Mouse (Mus musculus) c-Kit-positive CD71-positive TER-119-negative erythroid progenitor cells, embryonic 14.5 days (primary cell): ENCODE measurements around the gene Prpf6.
A peak's percentile ranks its signal among the peaks of the same experiment; 100 is the strongest.

ENCODE experiments used
- DNase-seq: peaks from one replicate; pipeline ENCODE4 v3.0.0-alpha.2; 2013; ENCODE audit warnings: low read depth

The Prpf6 gene

DNA sequence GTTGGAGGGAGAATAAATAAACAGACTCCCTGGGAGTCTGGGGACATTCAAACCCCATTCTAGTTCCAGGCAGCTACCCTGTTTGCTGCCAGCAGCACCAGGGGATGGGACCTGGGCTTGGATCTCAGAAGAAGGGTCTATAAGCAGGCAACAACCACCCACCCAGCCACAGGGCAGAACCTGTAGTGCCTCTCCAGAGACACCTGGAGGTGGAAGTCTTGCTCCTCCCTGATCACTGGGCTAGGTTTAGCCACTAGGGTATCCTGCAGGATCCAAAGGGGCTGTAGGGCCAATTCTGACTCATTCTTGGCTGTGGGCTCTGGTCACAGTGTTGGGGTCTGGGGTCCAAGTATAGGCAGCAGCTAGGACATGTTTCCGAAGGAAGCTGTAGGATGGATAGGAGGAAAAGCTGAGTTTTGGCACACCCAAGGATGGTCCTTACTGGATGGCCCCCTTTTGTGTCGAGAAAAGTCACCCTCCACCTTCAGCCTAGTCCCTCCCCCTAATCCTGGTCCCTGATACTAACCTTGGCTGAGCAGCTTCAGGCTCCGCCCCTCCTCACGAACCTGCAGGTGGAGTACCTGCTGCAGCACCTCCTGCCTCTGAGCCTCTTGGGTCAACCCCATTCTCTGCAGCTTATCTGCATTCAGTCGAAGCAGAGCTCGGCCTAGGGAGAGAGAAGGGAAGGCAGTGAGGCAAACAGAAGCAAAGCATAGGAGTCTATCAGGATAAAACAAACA lies 4.7 kb downstream of the Prpf6 start:
- DNase-seq: no peak

DNA sequence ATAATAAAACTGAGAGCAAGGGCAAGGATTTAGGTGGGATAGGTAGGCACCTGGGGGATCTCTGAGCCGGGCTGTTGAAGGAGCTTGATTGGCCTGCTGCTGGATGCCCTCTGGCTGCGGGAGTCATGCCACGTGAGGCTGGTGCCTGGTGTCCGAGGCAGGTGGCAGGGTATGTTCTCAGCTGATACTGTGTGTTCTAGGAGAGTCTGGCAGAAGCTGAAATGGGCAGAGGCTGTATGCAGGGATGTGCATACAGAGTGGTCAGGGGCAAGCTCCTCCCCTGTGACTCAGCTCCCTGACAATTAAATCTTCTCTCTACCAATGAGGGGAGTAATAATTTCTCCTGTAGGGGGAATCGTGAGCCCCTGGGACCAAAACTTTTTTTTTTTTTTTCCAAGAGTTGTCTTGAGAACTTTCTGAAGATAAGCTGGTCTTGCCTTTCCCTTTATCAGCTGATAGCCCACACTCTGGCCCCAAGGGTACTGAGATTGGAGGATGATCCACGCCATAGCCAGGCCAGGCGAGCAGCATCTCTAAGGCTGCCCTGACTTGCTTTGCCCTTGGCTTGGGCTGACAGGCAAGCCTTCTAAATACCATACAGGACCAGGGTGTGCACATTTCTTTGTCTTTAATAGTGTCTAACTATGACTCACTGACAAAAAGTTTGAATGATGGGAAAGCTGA lies 5.9 kb downstream of the Prpf6 start:
- DNase-seq: no peak

DNA sequence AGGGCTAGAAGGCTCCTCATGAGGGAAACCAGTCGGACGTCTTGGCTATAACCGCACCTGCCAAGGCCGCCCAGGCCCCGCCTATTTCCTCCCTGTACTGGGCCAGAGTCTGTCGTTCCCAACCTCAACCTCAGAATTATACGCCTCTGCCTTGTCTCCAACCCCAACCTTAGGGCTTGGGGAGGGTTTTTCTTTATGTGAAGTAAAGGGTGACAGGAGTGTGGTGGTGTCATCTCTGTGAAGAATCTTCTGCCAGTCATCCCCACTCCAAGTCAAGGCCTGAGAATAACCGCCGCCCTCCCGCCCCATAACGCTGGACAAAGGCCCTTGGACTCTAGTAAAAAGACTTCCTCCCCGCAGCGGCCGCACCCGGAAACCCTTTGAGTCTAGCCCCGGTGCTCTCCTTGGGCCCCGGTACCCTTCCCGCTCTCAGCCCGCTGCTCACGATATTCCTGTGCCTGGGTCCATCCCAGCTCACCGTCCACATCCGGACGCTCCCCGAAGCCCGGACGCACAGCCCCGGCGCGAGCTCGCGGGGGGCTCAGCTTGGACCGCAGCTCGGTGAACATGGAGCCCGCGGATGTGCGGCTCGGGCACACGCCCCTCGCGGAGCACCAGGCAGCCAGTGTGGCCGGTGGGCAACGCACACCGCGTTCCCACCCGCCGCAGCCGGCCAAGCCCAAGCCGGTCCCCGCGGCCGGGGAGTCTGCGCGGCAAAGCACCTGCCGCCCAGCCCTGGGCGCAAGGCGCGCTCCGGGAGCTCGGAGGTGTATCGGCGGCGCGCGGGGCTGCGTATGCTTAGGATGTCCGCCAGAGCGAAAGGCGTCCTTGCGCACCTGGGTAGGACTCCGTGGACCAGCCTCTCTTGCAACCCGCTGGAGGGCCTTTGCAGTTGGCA lies 7.0 kb downstream of the Prpf6 start, which contains the start of gene Samd10:
TSS of gene Samd10 (minus strand) at position 759 of the 898 bp plus-strand sequence.
- no peak for DNase-seq

DNA sequence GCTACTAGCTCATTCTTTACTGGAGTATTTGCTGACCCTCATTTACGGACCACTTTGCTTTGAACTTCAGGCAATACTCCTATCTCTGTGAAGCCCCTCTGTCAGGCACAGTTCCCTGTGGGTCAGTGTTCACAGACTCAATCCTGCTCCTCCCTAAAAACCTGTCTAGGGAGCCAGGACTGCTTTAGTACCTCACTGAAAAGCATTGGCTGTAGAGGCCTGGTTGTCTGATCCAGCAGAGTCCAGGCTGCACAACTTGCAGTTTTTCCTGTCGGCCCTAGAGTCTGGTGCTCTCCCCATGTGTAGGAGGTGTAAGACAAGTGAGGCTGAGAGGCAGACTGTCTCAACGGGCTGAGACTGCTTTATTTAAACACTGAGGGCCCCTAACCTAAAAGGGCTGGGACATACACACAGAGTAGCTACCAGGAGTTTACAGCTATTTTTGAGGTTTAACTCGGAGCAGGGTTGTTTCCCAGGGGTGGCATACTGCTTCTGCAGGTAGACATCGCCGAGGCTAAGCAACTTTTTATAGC lies 8.6 kb downstream of the Prpf6 start:
- no peak for DNase-seq

DNA sequence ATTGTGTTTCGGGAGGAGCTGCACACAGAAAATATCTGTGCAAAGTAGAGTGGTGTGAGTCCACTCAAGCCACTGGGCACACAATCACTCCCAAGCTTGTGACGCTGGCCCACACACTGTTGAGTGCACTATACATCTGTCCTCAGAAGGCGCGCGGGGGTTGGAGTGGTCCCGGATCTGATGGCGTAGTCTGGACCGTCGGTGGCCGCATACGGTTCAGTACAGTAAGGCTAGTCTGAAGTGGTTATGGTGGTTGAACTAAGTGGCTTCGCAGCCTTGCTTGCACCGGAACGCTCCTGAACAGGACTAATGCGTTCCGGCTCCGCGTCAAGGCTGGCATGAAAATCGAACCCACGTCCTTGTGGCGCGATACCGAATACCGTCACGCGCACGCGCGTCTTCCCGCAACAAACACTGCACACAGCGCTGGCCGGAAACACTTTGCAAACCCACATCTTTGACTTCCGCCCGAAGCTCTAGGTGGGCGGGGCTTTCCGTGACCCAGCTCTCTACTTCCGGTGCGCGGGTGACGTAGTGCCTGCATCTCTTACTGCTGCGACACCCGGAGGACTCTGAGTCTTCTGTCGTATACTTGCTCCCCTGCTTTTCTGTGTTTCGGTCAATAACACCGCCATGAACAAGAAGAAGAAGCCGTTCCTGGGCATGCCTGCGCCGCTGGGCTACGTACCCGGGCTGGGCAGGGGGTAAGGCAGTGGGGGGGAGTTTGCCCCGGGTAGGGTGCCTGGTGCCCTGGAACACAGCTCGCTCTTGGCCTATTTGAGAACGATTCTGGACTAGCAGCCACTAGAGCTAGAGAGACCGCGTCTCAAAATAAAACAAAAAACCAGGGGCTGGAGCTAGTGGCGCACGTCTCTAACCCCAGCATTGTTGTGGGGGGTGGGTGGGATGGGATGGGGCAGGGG lies 9.4 kb downstream of the Prpf6 start:
- peak; percentile 96 for DNase-seq

DNA sequence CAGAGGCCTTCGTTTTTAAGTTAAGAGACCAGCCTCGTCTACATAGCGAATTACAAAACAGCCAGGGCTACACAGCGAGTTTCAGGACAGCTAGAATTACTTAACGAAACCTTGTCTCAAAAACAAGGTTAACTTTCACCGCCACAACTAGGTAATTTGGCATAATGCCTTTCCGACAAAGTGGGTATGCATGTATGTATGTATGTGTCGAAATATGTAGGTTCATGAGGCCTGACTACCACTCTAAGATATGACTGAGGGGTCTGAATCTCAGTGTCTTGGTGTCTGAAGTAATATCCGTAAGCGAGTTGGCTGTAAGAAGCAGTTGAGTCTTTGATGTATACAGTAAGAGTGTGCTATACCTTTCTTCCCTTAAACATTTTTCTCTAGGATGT lies 10.1 kb downstream of the Prpf6 start:
- no peak for DNase-seq

DNA sequence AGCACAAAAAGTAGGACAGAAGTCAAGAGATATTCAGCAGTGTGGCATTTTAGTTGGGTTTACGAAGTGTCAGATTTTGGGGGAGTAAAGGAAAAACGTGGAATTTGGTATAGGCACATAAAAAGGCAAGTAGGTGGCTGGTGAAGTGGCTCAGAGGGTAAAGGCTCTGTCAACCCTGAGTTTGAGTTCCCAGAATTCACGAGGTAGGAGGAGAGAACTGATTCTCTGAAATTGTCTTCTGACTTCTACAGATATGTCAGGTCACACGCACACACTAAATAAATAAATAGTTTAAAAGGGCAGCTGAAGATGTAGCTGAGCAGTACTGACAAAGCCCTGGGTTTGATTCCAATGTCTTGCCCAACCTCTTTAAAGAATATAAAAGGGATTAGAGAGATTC lies 10.7 kb downstream of the Prpf6 start:
- DNase-seq: peak; percentile 66

DNA sequence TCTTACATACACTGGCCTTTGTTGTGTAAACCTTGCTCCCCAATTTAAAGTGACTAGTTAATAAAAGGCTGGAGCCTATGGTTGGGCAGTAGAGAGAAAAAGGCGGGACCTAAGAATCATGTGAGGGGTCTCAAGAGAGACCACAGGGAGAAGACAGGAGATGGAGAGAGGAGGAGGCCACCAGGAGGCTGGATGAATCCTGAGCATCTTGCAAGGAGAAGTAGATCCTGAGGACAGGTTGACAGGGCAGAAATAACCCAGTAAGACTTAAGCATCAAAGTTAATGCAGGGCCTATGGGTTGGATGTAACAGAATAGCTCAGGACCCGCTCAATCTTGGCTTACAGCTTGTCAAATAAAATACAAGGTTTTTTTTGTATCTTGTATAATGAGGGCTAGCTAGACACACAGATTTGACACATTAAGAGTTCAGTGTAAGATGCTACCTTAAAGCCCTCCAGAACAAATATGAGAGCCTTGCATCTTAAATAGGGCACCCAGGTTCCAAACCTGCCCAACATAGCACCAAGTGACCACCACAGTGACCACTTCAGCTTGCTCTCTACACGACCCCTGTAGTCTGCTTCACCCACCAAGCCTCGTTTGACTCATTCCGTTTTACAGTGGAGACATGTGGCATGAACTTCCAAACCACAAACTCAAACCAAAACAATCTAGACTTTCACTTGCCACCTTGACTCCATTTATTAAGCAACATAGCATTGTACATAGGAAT lies 27.3 kb downstream of the Prpf6 start:
- DNase-seq: no peak

DNA sequence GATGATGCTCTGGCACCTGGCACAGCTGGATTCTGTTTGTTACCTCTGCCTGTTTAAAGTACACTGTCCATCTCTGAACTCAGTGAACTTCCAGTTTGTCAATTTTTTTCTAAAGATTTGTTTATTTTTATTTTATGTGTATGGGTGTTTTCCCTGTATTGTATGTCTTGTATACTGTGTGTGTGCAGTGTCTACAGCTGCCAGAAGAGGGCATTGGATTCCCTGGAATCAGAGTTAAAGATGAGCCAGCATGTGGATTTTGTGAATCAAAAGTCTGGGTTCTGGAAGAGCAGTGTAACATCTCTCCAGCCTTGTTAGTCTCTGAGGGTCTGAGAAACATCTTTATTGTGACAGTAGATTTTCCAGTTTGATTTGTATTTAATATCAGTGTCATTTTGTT lies 31.7 kb downstream of the Prpf6 start:
- DNase-seq: no peak

DNA sequence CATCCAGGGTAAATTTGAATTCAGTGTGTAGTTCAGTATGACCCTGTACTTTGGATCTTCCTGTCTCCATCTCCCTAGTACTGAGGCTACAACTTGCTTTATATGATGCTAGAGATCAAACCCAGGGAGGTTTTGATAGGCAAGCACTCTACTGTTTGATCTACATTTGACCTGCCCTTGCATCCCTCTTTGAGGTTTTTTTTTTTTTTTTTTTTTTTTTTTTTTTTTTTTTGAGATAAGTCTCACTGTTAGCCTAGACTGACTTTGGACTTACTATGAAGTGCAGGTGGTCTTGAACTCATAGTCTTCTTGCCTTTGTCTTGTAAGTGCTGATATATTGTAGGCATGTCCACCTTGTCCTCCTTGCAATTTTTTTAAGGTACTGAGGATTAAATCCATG lies 36.8 kb downstream of the Prpf6 start:
- DNase-seq: no peak

DNA sequence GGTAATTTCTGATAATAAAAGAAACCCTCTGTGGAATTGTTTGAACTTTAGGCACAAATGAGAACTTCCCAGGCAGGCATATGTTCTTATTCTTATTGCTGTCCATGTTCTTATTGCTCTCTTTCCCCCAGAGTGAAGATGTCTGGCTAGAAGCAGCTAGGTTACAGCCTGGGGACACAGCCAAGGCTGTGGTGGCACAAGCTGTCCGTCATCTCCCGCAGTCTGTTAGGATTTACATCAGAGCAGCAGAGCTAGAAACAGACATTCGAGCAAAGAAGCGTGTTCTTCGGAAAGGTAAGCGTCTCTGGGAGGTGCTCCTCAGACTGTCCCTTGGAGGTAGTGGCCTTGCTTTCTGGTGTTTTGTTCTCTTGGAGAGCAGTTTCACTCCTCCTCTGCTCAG lies 41.0 kb downstream of the Prpf6 start:
- DNase-seq: no peak

DNA sequence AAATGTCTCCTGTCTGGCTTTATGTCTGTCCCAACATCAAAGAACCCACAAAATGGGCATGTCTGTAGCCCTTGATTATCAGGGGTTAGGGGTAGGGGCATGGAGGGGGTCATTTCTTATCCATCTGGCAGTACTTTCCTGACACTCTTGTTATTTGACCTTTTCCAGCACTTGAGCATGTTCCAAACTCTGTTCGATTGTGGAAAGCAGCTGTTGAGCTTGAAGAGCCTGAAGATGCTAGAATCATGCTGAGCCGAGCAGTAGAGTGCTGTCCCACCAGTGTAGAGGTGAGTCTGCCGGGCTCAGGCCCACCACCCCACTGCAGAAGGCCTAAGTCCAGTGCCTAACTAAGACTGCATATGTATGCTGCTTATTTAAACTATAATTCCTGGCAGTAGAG lies 44.2 kb downstream of the Prpf6 start:
- no peak for DNase-seq

DNA sequence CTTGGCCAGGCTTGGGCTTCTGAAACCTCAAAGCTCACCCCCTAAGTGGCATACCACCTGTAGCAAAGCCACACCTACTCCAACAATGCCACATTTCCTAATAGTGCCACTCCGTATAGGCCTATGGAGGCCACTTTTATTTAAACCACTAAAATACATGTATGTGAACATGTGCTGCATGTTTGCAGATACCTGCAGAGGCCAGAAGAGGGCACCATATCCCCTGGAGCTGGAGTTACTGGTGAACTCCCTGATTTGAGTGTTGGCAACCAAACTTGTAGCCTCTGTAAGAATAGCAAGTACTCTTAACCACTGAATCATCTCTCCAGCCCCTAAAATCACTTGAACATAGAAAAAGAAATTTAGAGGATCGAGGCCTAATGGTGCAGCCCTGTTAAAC lies 52.7 kb downstream of the Prpf6 start:
- peak; percentile 33 for DNase-seq

DNA sequence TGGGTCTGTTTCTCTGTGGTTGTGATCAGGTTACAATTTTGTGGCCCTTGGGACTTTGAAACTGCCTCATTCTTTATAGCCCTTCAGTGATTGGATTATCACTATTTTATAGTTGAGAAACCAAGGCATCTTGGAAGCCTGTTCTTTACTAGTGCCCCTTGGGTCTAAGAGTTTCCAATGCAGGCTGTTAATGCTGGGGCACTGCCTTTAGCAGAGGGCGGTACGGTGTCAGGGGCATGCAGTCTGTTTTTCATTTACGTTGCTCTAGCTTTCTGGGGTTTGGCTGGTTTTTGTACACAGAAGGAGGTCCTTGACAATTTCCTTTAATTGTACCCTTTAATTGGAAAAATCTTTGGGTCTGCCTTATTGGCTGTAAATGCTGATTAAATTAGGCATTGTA lies 54.0 kb downstream of the Prpf6 start:
- DNase-seq: no peak

DNA sequence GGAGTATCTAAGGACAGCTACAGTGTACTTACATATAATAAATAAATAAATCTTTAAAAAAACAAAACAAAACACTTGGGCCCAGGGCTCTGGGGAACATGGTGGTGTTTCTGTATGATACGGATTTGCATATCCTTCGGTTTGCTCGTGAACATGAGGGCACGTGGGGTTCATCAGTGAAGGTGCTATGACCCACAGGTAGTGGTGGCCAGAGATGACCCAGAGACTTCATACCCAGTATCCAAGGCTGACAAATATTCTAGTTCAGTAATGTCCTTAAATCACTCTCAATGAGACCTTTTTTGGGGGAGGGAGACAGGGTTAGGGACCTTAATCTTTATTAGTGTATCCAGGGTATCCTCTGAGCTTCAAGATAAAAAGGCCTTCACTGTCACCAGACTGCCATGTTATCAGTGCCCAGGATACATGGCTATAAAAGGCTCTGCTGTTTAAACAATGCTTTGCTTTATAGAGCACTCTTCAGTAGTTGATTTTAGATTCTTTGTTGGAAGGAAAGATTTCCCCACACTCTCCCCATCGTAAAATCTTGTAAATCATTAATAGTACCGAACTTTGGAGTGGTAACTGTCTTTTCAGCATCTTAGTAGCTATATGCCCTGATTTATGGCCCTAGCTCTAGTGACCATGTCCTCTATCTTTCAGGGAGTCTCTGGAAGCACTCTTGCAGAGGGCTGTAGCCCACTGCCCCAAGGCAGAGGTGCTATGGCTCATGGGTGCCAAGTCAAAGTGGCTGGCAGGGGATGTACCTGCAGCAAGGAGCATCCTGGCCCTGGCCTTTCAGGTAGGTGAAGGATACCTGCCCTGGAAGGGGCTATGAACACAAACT lies 55.2 kb downstream of the Prpf6 start:
- no peak for DNase-seq

DNA sequence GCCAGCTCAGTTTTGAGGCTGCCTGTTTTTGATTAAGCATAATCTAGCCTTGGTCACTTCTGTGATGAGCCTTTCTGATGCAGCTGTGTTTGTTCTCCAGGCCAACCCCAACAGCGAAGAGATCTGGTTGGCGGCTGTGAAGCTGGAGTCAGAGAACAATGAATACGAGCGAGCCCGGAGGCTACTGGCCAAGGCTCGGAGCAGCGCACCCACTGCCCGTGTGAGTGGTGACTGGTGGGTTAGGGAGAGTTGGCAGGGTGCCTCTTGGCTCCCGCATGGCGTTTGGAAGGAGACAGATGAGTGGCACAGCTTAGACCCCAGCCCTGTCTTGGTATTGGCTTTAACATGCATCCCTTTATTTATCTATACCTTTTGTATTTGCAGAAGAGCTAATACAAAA lies 57.3 kb downstream of the Prpf6 start:
- DNase-seq: no peak

DNA sequence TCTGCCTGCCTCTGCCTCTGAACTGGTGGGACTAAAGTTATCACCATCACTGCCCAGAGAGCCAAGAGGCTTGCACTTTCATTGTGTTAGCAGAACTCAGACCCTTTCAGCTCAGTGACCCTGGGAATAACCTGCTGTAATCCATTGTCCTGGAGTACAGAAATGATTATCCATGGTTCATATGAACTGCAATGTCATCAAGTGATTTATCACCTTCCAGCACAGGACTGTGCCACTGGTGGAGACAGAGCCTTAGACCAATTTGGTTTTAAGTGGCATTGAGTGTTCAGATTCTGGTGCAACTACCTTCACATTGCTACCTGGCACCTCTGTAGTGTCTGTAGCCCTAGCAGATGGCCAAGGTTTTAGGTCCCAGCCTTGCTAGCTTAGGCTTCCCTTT lies 61.4 kb downstream of the Prpf6 start:
- no peak for DNase-seq

DNA sequence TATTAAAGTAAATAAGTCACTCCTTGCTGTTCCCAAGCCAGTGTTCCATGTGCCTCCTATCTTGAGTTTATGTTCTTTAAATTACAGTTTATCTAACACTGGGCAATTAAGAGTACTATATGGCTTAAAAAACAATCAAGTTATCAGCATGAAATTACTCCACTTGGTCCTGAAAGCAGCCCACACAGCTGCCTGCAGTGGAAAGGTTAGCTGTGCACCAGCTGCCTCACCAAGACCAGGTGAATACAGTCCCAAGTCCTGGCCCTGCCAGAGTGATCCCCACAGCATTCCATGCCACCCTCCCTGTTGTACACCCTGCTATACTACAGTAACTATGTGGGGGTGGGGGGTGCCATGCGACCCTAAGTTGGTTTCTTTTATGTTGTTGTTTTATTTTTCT lies 61.9 kb downstream of the Prpf6 start:
- no peak for DNase-seq

DNA sequence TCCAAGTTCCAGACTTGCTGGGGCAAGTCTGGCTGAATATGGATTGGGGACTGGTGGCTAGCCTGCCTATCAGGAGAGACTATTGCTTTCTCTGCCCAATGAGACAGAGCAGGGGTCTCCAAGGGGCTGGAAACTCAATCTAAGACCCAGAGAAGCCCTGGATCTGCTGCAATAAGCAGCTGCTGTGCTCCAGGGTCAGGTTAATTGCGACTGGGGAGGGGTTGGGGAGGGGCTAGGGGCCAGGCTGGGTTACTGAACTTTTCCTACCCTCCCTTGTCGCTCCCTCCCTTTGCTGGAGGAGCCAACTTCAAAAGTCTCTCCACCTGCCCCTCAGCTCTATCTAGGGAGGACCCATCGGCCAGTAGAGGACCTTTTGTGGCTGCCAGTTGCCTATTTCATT lies 65.1 kb downstream of the Prpf6 start, which contains the start of gene Gm29797:
TSS of gene Gm29797 (plus strand) at position 301 of the 400 bp plus-strand sequence.
- no peak for DNase-seq

DNA sequence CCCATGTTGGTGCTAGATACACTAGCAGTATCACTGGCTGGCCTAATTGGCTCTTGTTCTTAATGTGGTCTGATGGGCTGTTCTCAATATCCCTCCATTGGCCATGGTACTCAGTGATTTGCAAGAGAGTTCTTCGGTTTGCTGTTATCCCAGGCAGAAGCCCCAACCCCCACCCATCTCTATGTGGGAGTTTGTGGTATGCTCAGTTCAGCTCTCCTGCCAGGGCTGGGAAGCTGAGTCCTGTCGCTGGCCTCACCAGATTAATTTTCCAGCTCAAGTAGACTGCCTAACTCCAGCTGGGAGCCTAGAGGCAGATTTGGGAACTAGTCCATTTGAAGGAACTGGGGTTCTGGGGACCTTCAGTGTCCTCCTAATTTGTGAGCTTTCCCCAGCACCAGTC lies 65.8 kb downstream of the Prpf6 start:
- DNase-seq: no peak
